Mouse (Mus musculus): ENCODE measurements at regions not wholly inside any gene's neighbourhood (a gene's known extent, or its start where the extent isn't known, plus 50 kb on each side); places are given as distances from the start of the nearest gene placed in this dataset.

- in situ Hi-C loops (cut with MboI, MseI), result loop anchor here (5.0 kb wide), 1 partner anchor 373 kb away; no protein-coding TSS in a partner anchor
These were observed 115.6 kb downstream of the S1pr1 start for GRCm38 (mm10) chr3:115599281-115599680.

- in situ Hi-C loops (cut with MboI, MseI), result loop anchor here (5.0 kb wide), 1 partner anchor 376 kb away; no protein-coding TSS in a partner anchor
These were observed 118.3 kb downstream of the S1pr1 start for GRCm38 (mm10) chr3:115596523-115596922.

GRCm38 (mm10) chr3:115590716-115591115 lies 124.2 kb downstream of the S1pr1 start:
- in situ Hi-C loops (cut with MboI, MseI), result no loop called here

GRCm38 (mm10) chr3:115588585-115588984 lies 126.3 kb downstream of the S1pr1 start:
- in situ Hi-C loops (cut with MboI, MseI), result no loop called here

- in situ Hi-C loops (cut with MboI, MseI), result no loop called here
These were observed 134.5 kb downstream of the S1pr1 start for GRCm38 (mm10) chr3:115580131-115580932.

- in situ Hi-C loops (cut with MboI, MseI), result no loop called here
These were observed 139.5 kb downstream of the S1pr1 start for GRCm38 (mm10) chr3:115575371-115575770.

GRCm38 (mm10) chr3:115562735-115563134 lies 152.1 kb downstream of the S1pr1 start:
- in situ Hi-C loops (cut with MboI, MseI), result no loop called here

- in situ Hi-C loops (cut with MboI, MseI), result no loop called here
These were observed 159.8 kb downstream of the S1pr1 start for GRCm38 (mm10) chr3:115554809-115555708.

GRCm38 (mm10) chr3:115553848-115554515 lies 160.9 kb downstream of the S1pr1 start:
- in situ Hi-C loops (cut with MboI, MseI), result no loop called here

GRCm38 (mm10) chr3:115541789-115542188 lies 173.1 kb downstream of the S1pr1 start:
- in situ Hi-C loops (cut with MboI, MseI), result no loop called here

GRCm38 (mm10) chr3:115538355-115538754 lies 176.5 kb downstream of the S1pr1 start:
- in situ Hi-C loops (cut with MboI, MseI), result no loop called here

GRCm38 (mm10) chr3:115532141-115532735 lies 182.6 kb downstream of the S1pr1 start:
- in situ Hi-C loops (cut with MboI, MseI), result no loop called here

GRCm38 (mm10) chr3:115530441-115530840 lies 184.4 kb downstream of the S1pr1 start:
- in situ Hi-C loops (cut with MboI, MseI), result no loop called here

GRCm38 (mm10) chr3:115529918-115530317 lies 185.0 kb downstream of the S1pr1 start:
- in situ Hi-C loops (cut with MboI, MseI), result no loop called here

GRCm38 (mm10) chr3:115523515-115523914 lies 191.4 kb downstream of the S1pr1 start:
- in situ Hi-C loops (cut with MboI, MseI), result no loop called here

- in situ Hi-C loops (cut with MboI, MseI), result no loop called here
These were observed 199.2 kb downstream of the S1pr1 start for GRCm38 (mm10) chr3:115515645-115516044.

- in situ Hi-C loops (cut with MboI, MseI), result no loop called here
These were observed 205.2 kb downstream of the S1pr1 start for GRCm38 (mm10) chr3:115509658-115510057.

- in situ Hi-C loops (cut with MboI, MseI), result no loop called here
These were observed 217.5 kb downstream of the S1pr1 start for GRCm38 (mm10) chr3:115497420-115497819.

GRCm38 (mm10) chr3:115496110-115496509 lies 218.8 kb downstream of the S1pr1 start:
- in situ Hi-C loops (cut with MboI, MseI), result no loop called here

GRCm38 (mm10) chr3:115495692-115496091 lies 219.2 kb downstream of the S1pr1 start:
- in situ Hi-C loops (cut with MboI, MseI), result no loop called here

GRCm38 (mm10) chr3:115468980-115469379 lies 245.9 kb downstream of the S1pr1 start:
- in situ Hi-C loops (cut with MboI, MseI), result no loop called here

Data from regulatory T cell (primary cell).